Mouse (Mus musculus): ENCODE data around the gene 5330417C22Rik. TPM values are rescaled to one million over a fixed set of nuclear protein-coding genes. Genes with fewer than 3 reads are reported as not detected.

The 5330417C22Rik gene
- total RNA-seq, 2 experiments from 2014 or later, result 19.9 to 22.2 TPM

GRCm38 (mm10) chr3:108476761-108477619, 59.3 kb downstream of the 5330417C22Rik start:
- no peak for DNase-seq (ENCODE audit: extremely low spot score in 1 of 2, low spot score in 2 of 2)
- intact Hi-C loops (cut with DNase I), result no loop called here

- no peak for DNase-seq (ENCODE audit: extremely low spot score in 1 of 2, low spot score in 2 of 2)
- intact Hi-C loops (cut with DNase I), result no loop called here
Observed at GRCm38 (mm10) chr3:108475496-108475895, 60.8 kb downstream of the 5330417C22Rik start.

- intact Hi-C loops (cut with DNase I), result no loop called here
- DNase-seq (ENCODE audit: extremely low spot score in 1 of 2, low spot score in 2 of 2), result no peak
Observed at GRCm38 (mm10) chr3:108474969-108475368, 61.4 kb downstream of the 5330417C22Rik start.

DNA sequence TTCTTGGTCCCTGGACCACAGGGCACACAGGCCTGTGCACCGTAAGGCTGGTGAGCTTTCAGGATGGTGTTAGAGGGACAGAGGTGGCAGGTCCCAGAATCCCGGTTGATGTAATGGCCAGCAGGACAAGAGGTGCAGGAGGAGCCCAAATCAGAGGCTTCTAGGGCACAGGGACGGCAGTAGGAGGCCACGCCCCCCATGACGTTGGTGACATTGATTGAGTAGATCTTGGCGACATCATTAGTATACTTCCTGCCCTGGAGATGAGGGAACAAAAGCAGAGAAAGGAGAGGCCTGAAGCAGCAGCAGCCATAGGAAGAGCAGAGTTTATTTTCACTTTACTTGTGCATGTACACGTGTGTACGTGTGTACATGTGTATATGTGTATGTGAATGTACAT, 68.6 kb downstream of the 5330417C22Rik start:
- no peak for DNase-seq (ENCODE audit: extremely low spot score in 1 of 2, low spot score in 2 of 2)
- intact Hi-C loops (cut with DNase I), result no loop called here

DNA sequence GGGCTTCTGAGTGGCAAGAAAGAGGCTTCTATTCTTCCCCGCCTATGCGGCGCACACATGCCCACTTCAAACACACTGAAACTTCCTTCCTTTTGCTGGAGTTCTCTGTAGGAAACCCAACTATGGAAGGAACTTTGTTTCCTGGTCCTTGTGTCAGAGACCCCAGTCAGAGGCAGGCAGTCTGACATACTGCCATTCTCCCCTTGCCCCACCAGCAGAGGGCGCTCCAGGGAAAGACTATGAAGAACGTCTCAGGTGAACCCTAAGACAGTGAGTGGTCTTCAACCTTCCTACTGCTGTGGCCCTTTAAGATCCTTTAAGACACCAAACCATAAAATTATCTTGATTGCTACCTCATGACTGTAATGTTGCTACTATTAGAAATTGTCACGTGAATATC, 69.9 kb downstream of the 5330417C22Rik start:
- DNase-seq (ENCODE audit: extremely low spot score in 1 of 2, low spot score in 2 of 2), result peak in 1 of 2 experiments; percentile 60
- intact Hi-C loops (cut with DNase I), result no loop called here

GRCm38 (mm10) chr3:108458866-108459265, 77.5 kb downstream of the 5330417C22Rik start:
- intact Hi-C loops (cut with DNase I), result no loop called here
- peak in 1 of 2 experiments; percentile 36 for DNase-seq (ENCODE audit: extremely low spot score in 1 of 2, low spot score in 2 of 2)

DNA sequence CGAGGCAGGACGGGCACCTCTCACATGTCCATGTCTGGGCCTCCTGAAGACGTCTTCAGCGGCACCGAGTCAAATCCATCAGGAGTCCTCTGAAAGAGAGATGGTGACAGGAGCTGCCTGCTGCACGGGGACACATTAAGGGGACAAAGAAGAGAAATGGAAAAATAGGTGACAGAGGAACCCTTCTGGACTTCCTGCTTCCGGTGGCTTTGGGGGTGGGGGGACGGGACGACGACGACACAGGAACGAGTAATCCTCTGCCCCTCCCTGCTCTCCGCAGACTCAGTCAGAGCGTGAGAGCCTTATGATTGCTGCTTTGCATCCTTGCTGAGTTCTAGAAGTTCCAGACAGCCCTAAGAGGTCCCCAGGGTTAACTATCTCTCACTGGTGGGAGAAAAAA, 78.0 kb downstream of the 5330417C22Rik start:
- DNase-seq (ENCODE audit: extremely low spot score in 1 of 2, low spot score in 2 of 2), result no peak
- intact Hi-C loops (cut with DNase I), result no loop called here

DNA sequence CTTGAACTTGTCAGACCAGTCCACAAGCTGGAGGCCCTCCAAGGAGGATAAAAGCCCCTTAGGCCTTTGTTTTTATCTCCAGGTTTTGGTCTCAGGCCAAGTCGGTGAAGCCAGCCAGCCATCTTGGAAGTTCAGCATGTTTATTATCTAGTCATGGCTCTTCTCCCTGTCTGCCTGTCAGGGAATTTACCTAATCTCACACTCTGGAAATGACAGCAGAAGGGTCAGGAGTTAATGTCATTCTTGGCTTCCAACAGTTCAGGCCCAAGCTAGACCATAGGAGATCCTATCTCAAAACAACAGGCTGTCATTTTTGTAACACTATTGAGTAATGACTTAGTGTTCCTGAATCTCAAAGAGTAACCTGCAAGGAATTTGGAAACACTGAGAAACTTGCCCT, 82.2 kb downstream of the 5330417C22Rik start:
- intact Hi-C loops (cut with DNase I), result no loop called here
- no peak for DNase-seq (ENCODE audit: extremely low spot score in 1 of 2, low spot score in 2 of 2)

DNA sequence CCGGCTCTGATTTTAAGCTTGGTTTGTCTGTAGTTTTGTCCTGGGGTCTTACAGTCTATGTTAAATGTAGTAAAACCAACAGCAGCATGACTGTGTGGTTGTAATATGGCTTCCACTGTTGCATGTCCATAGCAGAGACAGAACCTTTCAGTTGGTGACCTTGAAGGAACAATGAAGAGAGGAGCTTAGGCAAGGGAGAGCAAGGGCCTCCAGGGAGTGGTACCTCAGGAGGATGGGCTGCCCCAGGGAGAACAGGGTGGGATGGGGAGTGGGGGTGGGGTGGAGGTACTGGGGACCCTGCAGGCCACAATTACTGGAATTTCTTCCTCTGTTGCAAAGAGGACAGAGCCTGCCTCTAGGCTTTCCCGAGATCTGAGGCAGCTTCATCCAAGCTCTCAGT, 84.4 kb downstream of the 5330417C22Rik start:
- intact Hi-C loops (cut with DNase I), result no loop called here
- DNase-seq (ENCODE audit: extremely low spot score in 1 of 2, low spot score in 2 of 2), result no peak

DNA sequence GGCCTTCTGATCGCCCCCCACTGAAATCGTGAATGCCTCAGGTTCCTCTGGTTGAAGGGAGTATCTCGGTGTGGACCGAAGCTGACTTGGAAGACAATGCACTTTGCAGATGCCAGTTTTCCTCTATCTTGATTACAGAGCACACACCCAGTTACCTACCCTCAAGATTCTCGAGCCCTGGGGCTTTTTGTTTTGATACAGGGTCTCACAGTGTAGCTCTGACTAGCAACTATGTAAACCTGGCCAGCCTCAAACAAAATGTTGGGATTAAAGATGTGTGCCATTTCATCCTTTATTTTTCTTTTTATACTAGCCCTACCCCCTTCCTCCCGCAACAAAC, 91.0 kb downstream of the 5330417C22Rik start:
- intact Hi-C loops (cut with DNase I), result no loop called here
- DNase-seq (ENCODE audit: extremely low spot score in 1 of 2, low spot score in 2 of 2), result no peak

DNA sequence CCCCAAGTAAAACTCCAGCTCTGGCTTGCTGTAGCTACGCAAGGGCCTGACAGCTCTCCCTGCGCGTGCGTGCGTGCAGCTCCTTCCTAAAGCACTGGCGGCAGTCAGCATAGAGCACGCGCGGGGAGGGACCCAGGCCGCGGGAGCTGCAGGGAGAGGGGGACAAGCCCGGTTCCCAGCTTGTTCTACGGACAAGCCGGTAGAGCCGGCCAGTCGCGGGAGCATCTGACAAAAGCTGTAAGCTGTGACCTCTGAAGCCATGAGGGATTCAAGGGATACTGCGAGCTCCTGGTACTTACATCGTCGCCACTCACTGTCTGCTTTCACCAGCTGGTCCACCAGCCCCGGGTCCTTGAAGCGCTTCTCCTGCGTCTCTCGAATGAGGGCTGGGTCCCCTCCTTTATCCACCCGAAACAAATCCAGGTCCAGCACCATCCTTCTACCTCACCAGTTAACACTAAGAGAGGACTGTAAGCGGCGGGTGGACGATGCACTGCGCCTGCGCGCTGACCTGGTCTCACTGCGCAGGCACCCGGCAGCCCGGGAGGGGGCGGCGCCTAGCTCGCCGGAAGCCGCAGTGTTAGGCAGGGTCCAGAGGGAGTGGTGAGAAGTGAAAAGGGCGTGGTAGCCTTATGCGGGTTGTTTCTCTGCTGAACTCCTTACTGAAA, 91.5 kb downstream of the 5330417C22Rik start, which contains the start of gene Sars:
Gene Sars (minus strand): TSS at position 512 of the 668 bp plus-strand sequence.
- peak; percentile 82 to 95 for DNase-seq (ENCODE audit: extremely low spot score in 1 of 2, low spot score in 2 of 2)
- intact Hi-C loops (cut with DNase I), result no loop called here

DNA sequence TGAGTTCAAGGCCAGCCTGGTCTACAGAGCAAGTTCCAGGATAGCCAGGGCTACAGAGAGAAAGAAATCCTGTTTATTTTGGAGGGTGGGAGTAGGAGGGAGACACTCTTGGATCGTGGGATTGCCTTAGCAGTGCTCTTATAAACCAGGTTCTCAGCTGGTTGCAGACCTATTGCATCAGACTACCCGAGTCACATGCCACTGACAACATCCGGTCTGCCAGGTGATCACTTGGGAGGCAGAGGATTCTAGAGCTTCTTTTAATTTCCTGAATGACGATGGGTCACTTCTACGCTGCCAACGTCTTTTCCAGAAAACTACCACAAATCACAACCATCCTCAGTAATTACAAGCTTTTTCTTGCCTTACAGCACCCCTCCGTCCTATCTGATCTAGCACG, 92.3 kb downstream of the 5330417C22Rik start:
- DNase-seq (ENCODE audit: extremely low spot score in 1 of 2, low spot score in 2 of 2), result no peak
- intact Hi-C loops (cut with DNase I), result no loop called here

DNA sequence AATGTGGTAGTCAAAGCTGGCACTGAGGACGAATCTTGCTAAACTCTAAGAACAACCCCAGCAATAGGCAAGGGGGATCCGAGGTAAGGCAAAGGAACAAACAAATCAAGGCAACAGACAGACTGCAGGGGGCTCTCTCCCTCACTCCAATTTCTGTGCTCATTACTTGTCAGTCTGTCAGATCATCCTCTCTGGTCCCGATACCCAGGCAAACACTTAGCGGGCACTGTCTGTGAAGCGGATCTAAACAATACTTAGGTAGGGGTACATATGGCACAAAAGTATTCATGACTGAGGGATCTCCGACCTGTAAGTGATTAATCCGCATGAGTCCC, 100.0 kb downstream of the 5330417C22Rik start:
- no peak for DNase-seq (ENCODE audit: extremely low spot score in 1 of 2, low spot score in 2 of 2)
- intact Hi-C loops (cut with DNase I), result no loop called here

DNA sequence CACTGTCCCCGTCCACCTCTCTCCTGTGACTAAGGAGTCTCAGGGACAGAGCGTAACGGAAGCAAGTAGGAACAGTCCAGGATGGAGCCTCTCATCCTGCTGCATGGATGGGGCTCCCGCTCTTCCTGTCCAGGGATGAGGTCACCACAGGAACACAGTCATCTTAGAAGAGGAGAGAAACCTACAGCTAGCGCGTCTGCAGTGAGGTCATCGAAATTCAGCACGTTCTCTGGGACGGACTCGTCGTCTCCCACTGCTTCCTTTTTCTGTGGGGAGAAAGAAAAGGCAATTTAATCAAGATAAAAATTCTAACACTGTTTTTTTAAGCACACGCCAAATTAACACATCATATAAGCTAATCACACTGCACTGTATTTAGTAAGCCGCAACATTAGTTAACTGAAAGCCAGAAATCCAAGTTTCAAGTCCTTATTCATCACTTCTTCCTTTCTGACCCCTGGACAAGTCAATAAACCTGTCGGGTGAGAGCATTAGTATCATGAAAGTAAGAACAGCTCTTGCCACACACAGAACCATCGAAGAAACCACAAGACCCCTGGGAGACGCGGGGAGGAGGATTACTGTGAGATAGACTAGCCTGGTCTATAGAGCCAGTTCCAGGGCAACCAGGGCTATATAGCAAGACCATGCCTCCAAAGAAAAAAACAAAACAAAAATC, 100.5 kb downstream of the 5330417C22Rik start:
- no peak for DNase-seq (ENCODE audit: extremely low spot score in 1 of 2, low spot score in 2 of 2)
- intact Hi-C loops (cut with DNase I), result no loop called here

GRCm38 (mm10) chr3:108433881-108434495, 102.3 kb downstream of the 5330417C22Rik start:
- DNase-seq (ENCODE audit: extremely low spot score in 1 of 2, low spot score in 2 of 2), result no peak
- intact Hi-C loops (cut with DNase I), result no loop called here

DNA sequence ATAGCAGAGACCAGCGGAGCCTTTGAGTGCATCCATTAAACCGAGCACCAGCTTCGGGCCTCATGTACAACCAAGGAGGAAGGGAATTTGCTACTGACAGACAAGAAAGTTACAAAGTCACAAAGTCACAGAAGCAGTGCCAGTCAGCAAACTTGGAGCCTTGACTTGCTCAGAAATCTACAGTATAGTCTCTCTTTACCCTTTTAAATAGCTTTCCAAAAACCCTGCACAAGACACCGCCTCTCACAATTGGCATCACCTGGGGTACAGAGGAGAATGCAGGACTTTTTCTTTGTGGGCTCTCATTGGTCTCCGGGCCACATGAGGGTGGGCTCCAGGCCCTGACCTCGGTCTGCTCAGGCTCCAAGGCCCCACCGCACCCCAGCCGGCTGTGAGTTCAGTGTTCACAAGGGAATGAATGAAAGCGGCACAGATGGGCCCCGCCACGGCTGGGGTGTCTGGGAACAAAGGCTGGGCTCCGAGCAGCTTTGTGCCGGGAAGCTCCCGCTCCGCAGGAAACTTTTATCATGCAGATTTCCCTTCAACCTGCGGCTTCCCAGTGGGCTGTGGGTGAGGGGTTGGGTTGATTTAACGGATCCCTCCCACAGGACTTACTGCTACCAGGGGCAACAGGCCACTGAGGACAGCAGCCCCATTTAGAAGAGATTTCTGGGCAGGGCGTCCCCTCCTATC, 103.0 kb downstream of the 5330417C22Rik start:
- peak in 1 of 2 experiments; percentile 30 for DNase-seq (ENCODE audit: extremely low spot score in 1 of 2, low spot score in 2 of 2)
- intact Hi-C loops (cut with DNase I), result no loop called here

GRCm38 (mm10) chr3:108432542-108433187, 103.7 kb downstream of the 5330417C22Rik start:
- DNase-seq (ENCODE audit: extremely low spot score in 1 of 2, low spot score in 2 of 2), result no peak
- intact Hi-C loops (cut with DNase I), result no loop called here

GRCm38 (mm10) chr3:108425624-108426018, 110.7 kb downstream of the 5330417C22Rik start:
- intact Hi-C loops (cut with DNase I), result no loop called here

More at GRCm38 (mm10) chr3:108425624-108426018, 110.7 kb downstream of the 5330417C22Rik start:
- no peak for DNase-seq (ENCODE audit: extremely low spot score in 1 of 2, low spot score in 2 of 2)

Measured in left cerebral cortex, postnatal 10 days (tissue).